Mouse (Mus musculus): ENCODE measurements around the gene Fam3b. TPM values are rescaled to one million over a fixed set of nuclear protein-coding genes. Genes with fewer than 3 reads are reported as not detected.

The Fam3b gene
- polyA plus RNA-seq, 2 experiments: 0.14 TPM; not detected in 1

DNA sequence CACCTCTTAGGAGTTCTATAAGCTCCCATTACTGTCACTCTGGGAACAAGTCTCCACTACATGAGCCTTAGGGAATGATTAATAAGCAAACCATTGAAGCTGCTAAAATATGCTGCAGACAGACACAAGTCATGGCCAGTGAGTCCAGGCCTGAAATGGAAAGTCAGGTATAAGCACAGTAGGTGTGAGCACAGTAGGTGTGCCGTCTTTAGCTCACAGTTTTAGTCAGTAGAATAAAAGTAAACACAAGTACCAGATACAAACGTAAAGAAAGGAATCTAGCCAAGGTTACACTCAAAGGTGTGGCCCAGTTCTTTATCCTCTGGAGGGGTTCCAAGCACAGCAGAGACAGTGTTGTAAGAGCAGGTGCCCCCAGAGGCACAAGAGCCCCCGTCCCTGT is 47.1 kb downstream of the Fam3b start:
- WGBS (ENCODE audit: insufficient replicate concordance): 58% methylated on average over 3 of the region's 3 CpGs
- Histone ChIP-seq H3K36me3 (replicated peaks; ENCODE audit: control insufficient read depth, insufficient read depth, low read depth) (no peaks in the 10 kb centered on the region), H3K4me3 (ENCODE audit: insufficient read depth in 1 of 2, low read depth in 2 of 2, low read length in 2 of 2) (no peak overlapping the region), H3K27me3 (ENCODE audit: control insufficient read depth, insufficient read depth, low read length) (no peaks in the 10 kb centered on the region), H3K9me3 (ENCODE audit: control insufficient read depth, low read length) (no peaks in the 10 kb centered on the region), H3K4me2 (ENCODE audit: low read depth) (no peak overlapping the region), H3K9ac (replicated peaks) (no peak overlapping the region), H3K27ac (no peak overlapping the region), H3K4me1 (replicated peaks; ENCODE audit: control insufficient read depth in 2 of 2, insufficient read depth in 2 of 2, low read length in 1 of 2) (no peaks in the 10 kb centered on the region)
- TF ChIP-seq CTCF (IDR thresholded peaks at IDR 0.05; ENCODE audit: low read depth): no peak
- no peak for TF ChIP-seq EP300 (IDR thresholded peaks at IDR 0.05; ENCODE audit: low read depth)
- DNase-seq (ENCODE audit: low read depth in 3 of 3, low spot score in 3 of 3) (no peak), ATAC-seq (ENCODE audit: insufficient read depth) (no peak)

- no peak overlapping the region for H3K27ac ChIP-seq
- H3K4me1 ChIP-seq (replicated peaks; ENCODE audit: control insufficient read depth in 2 of 2, insufficient read depth in 2 of 2, low read length in 1 of 2): no peaks in the 10 kb centered on the region
- ATAC-seq (ENCODE audit: insufficient read depth): no peak
- no peak overlapping the region for H3K9ac ChIP-seq (replicated peaks)
- no peaks in the 10 kb centered on the region for H3K9me3 ChIP-seq (ENCODE audit: control insufficient read depth, low read length)
- no peaks in the 10 kb centered on the region for H3K27me3 ChIP-seq (ENCODE audit: control insufficient read depth, insufficient read depth, low read length)
- no peak overlapping the region for H3K4me2 ChIP-seq (ENCODE audit: low read depth)
- no peaks in the 10 kb centered on the region for H3K36me3 ChIP-seq (replicated peaks; ENCODE audit: control insufficient read depth, insufficient read depth, low read depth)
- TF ChIP-seq CTCF (IDR thresholded peaks at IDR 0.05; ENCODE audit: low read depth) (peak; percentile 52), EP300 (IDR thresholded peaks at IDR 0.05; ENCODE audit: low read depth) (no peak)
- 42% methylated on average over 4 of the region's 4 CpGs for WGBS (ENCODE audit: insufficient replicate concordance)
- no peak for DNase-seq (ENCODE audit: low read depth in 3 of 3, low spot score in 3 of 3)
- H3K4me3 ChIP-seq (ENCODE audit: insufficient read depth in 1 of 2, low read depth in 2 of 2, low read length in 2 of 2): no peak overlapping the region
Observed at GRCm38 (mm10) chr16:97466182-97466957, 48.2 kb downstream of the Fam3b start.

- H3K4me3 ChIP-seq (ENCODE audit: insufficient read depth in 1 of 2, low read depth in 2 of 2, low read length in 2 of 2): no peak within 1 kb of the TSS
- TF ChIP-seq CTCF (IDR thresholded peaks at IDR 0.05; ENCODE audit: low read depth) (no peak), EP300 (IDR thresholded peaks at IDR 0.05; ENCODE audit: low read depth) (no peak)
- no peaks in the 10 kb centered on the region for H3K9me3 ChIP-seq (ENCODE audit: control insufficient read depth, low read length)
- H3K9ac ChIP-seq (replicated peaks): no peak within 1 kb of the TSS
- 0 out of 2 replicates have a peak within 1 kb of the TSS, but pooled peaks have one; percentile 13 for H3K4me2 ChIP-seq (ENCODE audit: low read depth)
- no peaks in the 10 kb centered on the region for H3K27me3 ChIP-seq (ENCODE audit: control insufficient read depth, insufficient read depth, low read length)
- H3K36me3 ChIP-seq (replicated peaks; ENCODE audit: control insufficient read depth, insufficient read depth, low read depth): no peaks in the 10 kb centered on the region
- no peak within 1 kb of the TSS for H3K27ac ChIP-seq
- 22% methylated on average over 4 of the region's 4 CpGs for WGBS (ENCODE audit: insufficient replicate concordance)
- ATAC-seq (ENCODE audit: insufficient read depth) (peak; percentile 26; the same call in 1 of the 2 replicates), DNase-seq (ENCODE audit: low read depth in 3 of 3, low spot score in 3 of 3) (no peak)
- no peaks in the 10 kb centered on the region for H3K4me1 ChIP-seq (replicated peaks; ENCODE audit: control insufficient read depth in 2 of 2, insufficient read depth in 2 of 2, low read length in 1 of 2)
Observed at GRCm38 (mm10) chr16:97462481-97463181, 52.0 kb downstream of the Fam3b start, which contains the start of gene Mx1. Mx1 (minus strand) TSS chr16:97462907.

DNA sequence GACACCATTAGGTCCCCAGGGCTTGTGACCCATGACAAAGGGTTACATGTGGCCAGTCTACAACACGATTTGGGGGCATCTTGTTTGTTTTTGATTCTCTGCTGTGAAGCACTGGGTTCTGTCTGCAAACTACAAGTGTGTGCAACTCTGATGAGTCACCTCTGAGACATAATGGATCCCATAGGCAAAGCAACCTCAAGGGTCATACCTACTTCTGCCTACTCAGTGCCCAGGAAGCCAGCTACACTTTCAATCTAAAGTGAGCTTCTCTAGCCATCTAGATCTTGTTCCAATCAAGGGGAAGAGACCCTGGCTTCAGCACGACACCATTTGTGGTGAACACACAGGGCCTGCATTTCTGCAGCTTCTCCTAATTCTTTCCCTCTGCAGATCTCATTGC is 53.3 kb downstream of the Fam3b start:
- TF ChIP-seq EP300 (IDR thresholded peaks at IDR 0.05; ENCODE audit: low read depth): no peak
- TF ChIP-seq CTCF (IDR thresholded peaks at IDR 0.05; ENCODE audit: low read depth): no peak
- H3K36me3 ChIP-seq (replicated peaks; ENCODE audit: control insufficient read depth, insufficient read depth, low read depth): no peaks in the 10 kb centered on the region
- no peaks in the 10 kb centered on the region for H3K9me3 ChIP-seq (ENCODE audit: control insufficient read depth, low read length)
- ATAC-seq (ENCODE audit: insufficient read depth) (no peak), DNase-seq (ENCODE audit: low read depth in 3 of 3, low spot score in 3 of 3) (no peak)
- no peak overlapping the region for H3K4me2 ChIP-seq (ENCODE audit: low read depth)
- H3K4me3 ChIP-seq (ENCODE audit: insufficient read depth in 1 of 2, low read depth in 2 of 2, low read length in 2 of 2): no peak overlapping the region
- H3K27ac ChIP-seq: no peak overlapping the region
- H3K4me1 ChIP-seq (replicated peaks; ENCODE audit: control insufficient read depth in 2 of 2, insufficient read depth in 2 of 2, low read length in 1 of 2): no peaks in the 10 kb centered on the region
- 38% methylated on average over 2 of the region's 2 CpGs for WGBS (ENCODE audit: insufficient replicate concordance)
- H3K27me3 ChIP-seq (ENCODE audit: control insufficient read depth, insufficient read depth, low read length): no peaks in the 10 kb centered on the region
- H3K9ac ChIP-seq (replicated peaks): no peak overlapping the region

DNA sequence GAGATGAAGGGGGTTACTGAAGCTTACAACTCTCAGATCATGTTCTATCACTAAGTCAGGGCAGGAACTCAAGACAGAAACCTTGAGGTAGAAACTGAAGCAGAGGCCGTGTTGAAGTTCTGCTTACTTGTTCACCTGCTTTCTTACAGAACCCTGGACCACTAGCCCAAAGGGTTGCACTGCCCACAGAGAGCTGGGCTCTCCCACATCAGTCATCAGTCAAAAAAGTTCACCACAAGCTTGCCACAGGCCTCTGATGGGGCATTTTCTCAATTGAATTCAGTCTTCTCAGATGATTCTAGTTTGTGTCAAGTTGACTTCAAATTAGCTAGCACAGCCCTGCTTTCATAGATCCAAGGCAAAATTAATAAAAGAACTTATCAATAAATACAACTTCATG is 54.8 kb downstream of the Fam3b start:
- Histone ChIP-seq H3K4me2 (ENCODE audit: low read depth) (no peak overlapping the region), H3K9ac (replicated peaks) (no peak overlapping the region), H3K27me3 (ENCODE audit: control insufficient read depth, insufficient read depth, low read length) (no peaks in the 10 kb centered on the region), H3K4me1 (replicated peaks; ENCODE audit: control insufficient read depth in 2 of 2, insufficient read depth in 2 of 2, low read length in 1 of 2) (no peaks in the 10 kb centered on the region), H3K9me3 (ENCODE audit: control insufficient read depth, low read length) (no peaks in the 10 kb centered on the region), H3K36me3 (replicated peaks; ENCODE audit: control insufficient read depth, insufficient read depth, low read depth) (no peaks in the 10 kb centered on the region), H3K4me3 (ENCODE audit: insufficient read depth in 1 of 2, low read depth in 2 of 2, low read length in 2 of 2) (no peak overlapping the region), H3K27ac (no peak overlapping the region)
- ATAC-seq (ENCODE audit: insufficient read depth): no peak
- 37% methylated on average over 1 of the region's 1 CpGs for WGBS (ENCODE audit: insufficient replicate concordance)
- DNase-seq (ENCODE audit: low read depth in 3 of 3, low spot score in 3 of 3): no peak
- TF ChIP-seq EP300 (IDR thresholded peaks at IDR 0.05; ENCODE audit: low read depth) (no peak), CTCF (IDR thresholded peaks at IDR 0.05; ENCODE audit: low read depth) (no peak)
